Mouse (Mus musculus) heart, postnatal 0 days (tissue): ENCODE data around the gene Tub. TPM values are rescaled to one million over a fixed set of nuclear protein-coding genes. Genes with fewer than 3 reads are reported as not detected.

ENCODE experiments used
- ATAC-seq: fragments of 200-750 bp; cut with Nextera tagmentation; 2 replicates; pipeline ENCODE4 v1.8.0; 2017; ENCODE audit warnings: low read depth, moderate number of reproducible peaks, moderate library complexity; ENCODE audit not compliant: insufficient read depth
- DNase-seq: peaks from one replicate; pipeline ENCODE4 v3.0.0-alpha.2; 2016; ENCODE audit warnings: low spot score
- H3K27ac ChIP-seq: fragments of 300-500 bp; sonication (generic); 2 replicates; pipeline ENCODE4 v1.5.1; 2014; ENCODE audit warnings: low read depth, mild to moderate bottlenecking
- H3K27me3 ChIP-seq: fragments of 300-500 bp; sonication (generic); 2 replicates; pipeline ENCODE4 v1.6.1; 2014; ENCODE audit warnings: low read length, mixed read lengths; ENCODE audit not compliant: control insufficient read depth, insufficient read depth
- H3K36me3 ChIP-seq: fragments of 300-500 bp; sonication (generic); replicated peaks from 2 replicates; pipeline ENCODE4 v1.6.1; 2014; ENCODE audit warnings: low read length, mixed read lengths; ENCODE audit not compliant: control insufficient read depth, insufficient read depth
- H3K4me1 ChIP-seq: fragments of 300-500 bp; sonication (generic); 2 replicates; pipeline ENCODE4 v1.6.1; 2014; ENCODE audit warnings: antibody characterized with exemption; ENCODE audit not compliant: control insufficient read depth, insufficient read depth
- H3K4me2 ChIP-seq: fragments of 300-500 bp; sonication (generic); 2 replicates; pipeline ENCODE4 v1.6.1; 2014; ENCODE audit warnings: low read depth, mild to moderate bottlenecking, low read length, moderate library complexity
- H3K4me3 ChIP-seq: fragments of 300-500 bp; sonication (generic); 2 replicates; pipeline ENCODE4 v1.5.1; 2014; ENCODE audit warnings: low read depth, low read length
- H3K9ac ChIP-seq: fragments of 300-500 bp; sonication (generic); replicated peaks from 2 replicates; pipeline ENCODE4 v1.6.1; 2014; ENCODE audit warnings: low read depth, low read length, mixed read lengths
- H3K9me3 ChIP-seq: fragments of 300-500 bp; sonication (generic); replicated peaks from 2 replicates; pipeline ENCODE4 v1.6.1; 2016; ENCODE audit warnings: low read length; ENCODE audit not compliant: control insufficient read depth
- CTCF ChIP-seq: IDR thresholded peaks from 2 replicates; pipeline ENCODE4 v1.5.1; 2016; ENCODE audit warnings: antibody characterized with exemption, control low read depth, low read depth
- EP300 ChIP-seq: IDR thresholded peaks from 2 replicates; pipeline ENCODE4 v1.6.1; 2016; ENCODE audit warnings: antibody characterized with exemption, low read depth
- WGBS: fragments of 180-500 bp; shearing (Covaris S2); extraction: QIAGEN DNeasy Blood & Tissue Kit; methylation state at CpG from one replicate; pipeline ENCODE4 v1.1.7; 2014; 5-methylcytosine and 5-hydroxymethylcytosine counted together
- polyA plus RNA-seq: library from polyadenylated mRNA; unstranded; fragments of >200 nt; fragmentation: Nextera tagmentation; extraction: Ambion mirVana; gene quantifications from 2 replicates; pipeline ENCODE4 v1.2.1, GENCODE M21; 2015
- total RNA-seq: library from RNA; depleted of rRNA; stranded (reverse); fragments of >200 nt; gene quantifications from 2 replicates; pipeline ENCODE4 v1.2.3, GENCODE M21; 2014; ENCODE audit warnings: low replicate concordance

Tub gene
- total and polyA plus RNA-seq, 2 experiments from 2014 or later: 0.30 to 0.88 TPM

DNA sequence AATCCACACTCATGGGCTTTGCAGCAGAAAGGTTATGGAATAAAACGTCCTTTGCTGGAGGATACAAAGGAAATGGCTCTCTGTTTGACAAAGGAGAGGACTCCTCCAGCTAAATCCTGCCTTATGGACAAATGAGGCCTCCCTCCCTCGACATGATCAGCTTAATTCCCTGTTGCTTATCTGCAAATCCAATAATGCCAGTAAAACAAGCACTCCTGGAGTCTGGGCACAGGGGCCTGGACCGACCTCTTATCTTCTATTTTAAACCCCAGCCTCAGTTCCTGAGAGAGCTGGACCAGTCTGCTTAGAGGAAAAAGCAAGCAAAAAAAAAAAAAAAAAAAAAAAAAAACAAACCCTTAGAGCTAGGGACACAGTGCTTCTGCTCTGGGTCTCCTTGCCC is 53.5 kb downstream of the Tub start:
- H3K36me3 ChIP-seq: no peaks in the 10 kb centered on the region
- H3K4me3 ChIP-seq: no peak overlapping the region
- no peak for DNase-seq
- no peak overlapping the region for H3K27ac ChIP-seq
- 0 out of 2 replicates have a peak, but pooled peaks cover 15% of the 10 kb centered on the region for H3K27me3 ChIP-seq
- no peak for TF ChIP-seq EP300
- no peak for TF ChIP-seq CTCF
- no peak for ATAC-seq
- no peak overlapping the region for H3K4me2 ChIP-seq
- H3K9ac ChIP-seq: no peak overlapping the region
- WGBS: 22% methylated on average over 3 of the region's 3 CpGs
- no peaks in the 10 kb centered on the region for H3K9me3 ChIP-seq
- H3K4me1 ChIP-seq: no peaks in the 10 kb centered on the region

GRCm38 (mm10) chr7:109009260-109009659 is 59.1 kb downstream of the Tub start:
- Histone ChIP-seq H3K4me1 (no peaks in the 10 kb centered on the region), H3K27ac (no peak overlapping the region), H3K36me3 (no peaks in the 10 kb centered on the region), H3K4me3 (no peak overlapping the region), H3K4me2 (no peak overlapping the region), H3K27me3 (peaks cover 54% of the 10 kb centered on the region), H3K9me3 (no peaks in the 10 kb centered on the region), H3K9ac (no peak overlapping the region)
- TF ChIP-seq EP300 (no peak), CTCF (no peak)
- ATAC-seq: no peak
- WGBS: 79% methylated on average over 1 of the region's 1 CpGs
- no peak for DNase-seq

- peak overlapping the region; percentile 68 for H3K4me2 ChIP-seq
- H3K4me3 ChIP-seq: peak overlapping the region; percentile 45
- 4% methylated on average over 80 of the region's 82 CpGs for WGBS
- no peak for TF ChIP-seq EP300
- TF ChIP-seq CTCF: no peak
- peaks cover 54% of the 10 kb centered on the region for H3K27me3 ChIP-seq
- H3K4me1 ChIP-seq: no peaks in the 10 kb centered on the region
- H3K9me3 ChIP-seq: no peaks in the 10 kb centered on the region
- ATAC-seq (no peak), DNase-seq (no peak)
- no peaks in the 10 kb centered on the region for H3K36me3 ChIP-seq
- H3K27ac ChIP-seq: no peak overlapping the region
- no peak overlapping the region; the same call in 1 of the 2 replicates for H3K9ac ChIP-seq
These were observed 60.8 kb downstream of the Tub start for GRCm38 (mm10) chr7:109010720-109011595.

DNA sequence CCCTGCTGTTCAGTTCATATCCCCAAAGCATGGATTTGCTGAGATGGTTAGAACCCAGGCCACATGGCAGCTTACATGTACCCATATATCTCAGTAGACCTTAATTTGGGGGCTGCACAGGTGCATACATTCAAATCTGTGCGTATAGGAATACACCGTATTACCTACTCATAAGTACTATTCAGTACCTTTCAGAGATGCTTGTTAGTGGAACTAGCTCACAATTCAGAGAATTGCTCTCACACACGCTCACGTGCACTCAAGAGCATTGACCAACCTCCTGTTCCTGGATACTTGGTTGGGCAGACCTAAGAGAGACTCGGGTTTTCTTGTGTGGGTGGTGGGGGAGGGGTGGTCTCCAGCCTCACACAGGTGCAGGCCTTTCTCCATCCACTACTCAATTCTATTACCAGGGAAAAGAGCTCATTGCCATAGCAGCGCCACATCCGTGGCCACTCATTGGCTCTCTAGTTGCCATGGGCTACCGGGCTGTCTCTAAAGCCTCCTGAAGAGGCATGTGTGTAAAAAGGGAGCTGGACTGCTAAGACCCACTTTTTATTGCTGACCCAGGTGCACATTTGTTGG is 61.5 kb downstream of the Tub start:
- 58% methylated on average over 8 of the region's 8 CpGs for whole genome bisulfite sequencing
- ATAC-seq (no peak), DNase-seq (no peak)
- H3K36me3 ChIP-seq: no peaks in the 10 kb centered on the region
- no peaks in the 10 kb centered on the region for H3K4me1 ChIP-seq
- no peak overlapping the region for H3K4me3 ChIP-seq
- peaks cover 54% of the 10 kb centered on the region for H3K27me3 ChIP-seq
- no peak overlapping the region for H3K9ac ChIP-seq
- TF ChIP-seq EP300: no peak
- no peak for TF ChIP-seq CTCF
- no peak overlapping the region for H3K4me2 ChIP-seq
- H3K9me3 ChIP-seq: no peaks in the 10 kb centered on the region
- H3K27ac ChIP-seq: no peak overlapping the region

DNA sequence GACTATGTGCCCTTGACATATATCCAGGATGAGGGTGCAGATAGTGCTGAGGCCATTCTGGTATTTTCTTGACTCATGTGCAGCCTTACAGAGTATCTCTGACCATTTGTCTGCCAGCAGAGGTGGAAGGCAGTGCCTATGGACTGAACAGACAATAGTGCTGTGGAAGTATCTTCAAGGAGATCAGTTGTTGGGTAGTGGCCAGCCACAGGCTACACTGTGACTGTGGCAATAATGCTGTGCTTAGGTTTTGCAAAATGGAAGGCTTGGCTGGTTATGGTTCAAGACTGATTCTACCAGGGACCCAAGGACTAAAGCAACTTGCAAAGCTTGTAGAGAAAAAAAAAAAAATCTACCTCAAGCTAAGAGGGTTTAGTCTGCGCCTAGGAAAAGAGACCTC is 62.4 kb downstream of the Tub start:
- H3K4me3 ChIP-seq: no peak overlapping the region
- H3K4me2 ChIP-seq: no peak overlapping the region
- no peak for ATAC-seq
- H3K27me3 ChIP-seq: peaks cover 53% of the 10 kb centered on the region
- 61% methylated on average over 1 of the region's 1 CpGs for WGBS
- H3K27ac ChIP-seq: no peak overlapping the region
- H3K9ac ChIP-seq: no peak overlapping the region
- no peak for TF ChIP-seq EP300
- TF ChIP-seq CTCF: no peak
- H3K4me1 ChIP-seq: no peaks in the 10 kb centered on the region
- DNase-seq: no peak
- H3K36me3 ChIP-seq: no peaks in the 10 kb centered on the region
- H3K9me3 ChIP-seq: no peaks in the 10 kb centered on the region
